Mouse (Mus musculus) 3T3-L1 (cell line): ENCODE measurements at regions not wholly inside any gene's neighbourhood (a gene's known extent, or its start where the extent isn't known, plus 50 kb on each side); places are given as distances from the start of the nearest gene placed in this dataset.

Experiments
- DNase-seq: peaks from one replicate; pipeline ENCODE4 v3.0.0-alpha.2; 2015; ENCODE audit warnings: low read depth, low spot score

DNA sequence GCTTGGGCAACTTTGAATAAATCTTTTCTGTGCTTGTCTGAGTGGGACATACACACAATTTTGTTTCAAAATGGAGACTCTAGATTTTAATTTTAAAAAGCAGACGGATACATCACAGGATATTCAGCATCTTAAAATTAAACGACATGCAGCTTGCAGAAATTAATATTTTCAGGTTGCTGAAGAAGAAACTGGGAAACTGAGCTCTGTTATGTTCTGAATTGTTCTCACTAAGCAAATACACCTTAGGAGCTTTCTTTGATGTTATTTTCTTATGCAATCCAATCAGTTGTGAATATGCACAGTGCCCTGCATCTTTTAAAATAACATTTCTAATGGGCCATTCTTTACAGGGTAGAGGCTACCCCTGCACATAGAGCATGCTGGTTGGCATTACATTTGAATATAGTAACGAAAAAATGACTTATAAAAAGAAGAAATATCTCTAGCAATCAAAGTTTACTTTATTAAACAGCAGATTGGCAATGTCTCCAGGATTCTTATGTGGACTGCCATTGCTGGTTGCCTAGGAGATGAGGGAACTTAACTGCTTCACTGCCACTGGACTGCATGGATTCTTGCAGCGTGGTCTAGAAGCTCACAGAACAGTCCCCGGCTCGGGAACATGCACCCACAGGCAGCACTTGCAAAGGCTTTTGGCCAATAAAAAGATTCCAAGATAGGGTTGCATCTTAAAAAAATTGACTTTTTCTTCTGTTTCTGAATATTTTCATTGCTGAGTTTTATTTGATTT is 279.7 kb downstream of the Sox11 start:
- DNase-seq: no peak

GRCm38 (mm10) chr12:27062061-27062461 is 280.3 kb downstream of the Sox11 start:
- no peak for DNase-seq

DNA sequence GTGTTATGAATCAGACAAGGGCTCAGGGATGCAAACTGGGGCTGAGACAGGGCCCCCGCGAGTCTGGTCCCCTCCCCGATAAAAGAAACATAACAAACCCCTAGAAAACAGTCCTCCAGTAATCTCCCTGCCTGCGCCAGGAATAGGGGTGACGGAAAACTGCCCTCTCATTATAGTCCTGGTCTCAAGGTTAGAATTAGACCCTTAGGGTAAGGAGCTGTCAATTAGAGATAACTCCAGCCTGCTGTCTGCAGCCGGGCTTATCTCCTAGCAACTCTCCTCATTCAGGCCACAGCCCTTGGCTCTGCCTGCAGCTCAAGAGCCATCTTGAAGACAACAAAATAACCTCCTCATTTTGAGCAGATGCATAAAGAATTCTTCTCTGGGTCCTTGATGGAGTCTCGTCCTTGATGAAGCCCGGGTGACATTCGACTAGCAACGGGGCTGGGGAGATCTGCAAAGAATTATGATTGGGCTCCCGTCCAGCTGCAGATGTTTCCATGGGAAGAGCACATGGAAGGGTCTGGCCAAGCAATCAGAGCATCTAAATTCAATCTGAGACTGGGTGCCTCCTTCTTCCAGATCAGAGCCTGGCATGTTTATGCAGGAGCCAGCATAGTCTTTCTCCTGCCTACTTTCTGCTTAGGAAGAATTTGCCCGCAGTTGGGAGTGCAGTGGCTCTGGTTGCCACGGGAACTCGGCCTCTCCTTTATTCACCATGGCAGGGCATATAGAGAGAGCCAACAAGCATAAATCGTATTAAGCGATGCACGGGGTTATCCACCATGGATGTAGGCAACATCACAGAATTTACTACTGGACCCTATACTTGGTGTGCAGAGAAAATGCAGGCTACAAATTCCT is 281.2 kb downstream of the Sox11 start:
- DNase-seq: no peak

- DNase-seq: peak; percentile 3
Measured at GRCm38 (mm10) chr12:27059885-27060284, 282.5 kb downstream of the Sox11 start.

GRCm38 (mm10) chr12:27054411-27054810 is 288.0 kb downstream of the Sox11 start:
- DNase-seq: no peak

DNA sequence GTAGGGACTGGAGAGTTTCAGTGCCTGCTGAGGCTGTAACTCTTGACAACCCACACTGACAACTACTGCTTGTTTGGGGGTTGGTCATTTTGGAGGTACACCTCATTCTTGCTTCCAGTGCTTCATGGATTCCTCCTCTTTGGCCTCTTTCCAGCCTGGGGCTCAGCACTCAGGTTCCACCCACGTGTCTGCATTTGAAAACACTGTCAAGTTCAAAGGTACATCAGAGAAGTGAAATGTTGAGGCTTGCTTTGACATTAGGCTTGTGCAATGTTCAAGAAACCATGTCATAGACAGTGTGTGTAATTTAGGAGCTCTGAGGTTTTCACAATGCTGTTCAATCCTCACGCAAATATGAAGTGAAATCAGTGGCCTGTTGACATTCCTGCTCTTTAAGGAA is 304.5 kb downstream of the Sox11 start:
- no peak for DNase-seq

DNA sequence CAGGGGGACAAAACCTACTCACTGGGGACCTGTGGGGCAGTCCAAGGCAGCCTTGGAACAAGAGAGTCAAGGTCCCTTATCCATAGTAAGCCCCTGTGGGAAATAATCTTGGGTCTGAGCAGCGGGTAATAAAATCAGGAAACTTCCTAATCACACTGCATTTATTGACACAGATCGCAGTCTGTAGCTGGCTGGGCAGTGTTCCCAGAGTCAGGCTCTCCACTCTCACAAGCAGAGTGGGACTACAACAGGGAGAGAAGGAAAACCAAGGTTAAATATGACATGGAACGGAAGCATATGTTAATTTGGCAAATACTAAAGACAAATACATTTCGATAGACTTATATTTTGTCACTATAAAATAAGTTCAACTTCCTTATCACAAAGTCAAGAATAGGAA is 322.6 kb downstream of the Sox11 start:
- no peak for DNase-seq

DNA sequence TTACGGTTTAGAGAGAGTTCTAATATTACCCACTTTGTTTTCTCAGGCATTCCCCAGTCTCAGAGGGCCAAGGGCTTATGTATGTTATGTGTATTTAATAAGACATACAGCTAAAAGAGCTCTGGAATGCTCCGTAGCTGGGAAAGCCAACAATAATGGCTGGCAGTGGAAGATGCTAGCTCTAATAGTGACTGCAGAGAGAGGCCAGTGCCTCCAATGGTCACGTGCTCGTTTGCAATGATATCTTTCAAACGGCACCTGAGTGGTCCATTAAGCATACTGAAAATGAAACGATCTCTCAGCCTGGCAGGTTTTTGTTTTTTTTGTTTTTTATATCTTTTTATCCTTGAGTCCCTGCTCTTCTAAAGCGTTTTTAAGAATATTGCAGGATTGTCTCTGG is 324.0 kb downstream of the Sox11 start:
- no peak for DNase-seq

DNA sequence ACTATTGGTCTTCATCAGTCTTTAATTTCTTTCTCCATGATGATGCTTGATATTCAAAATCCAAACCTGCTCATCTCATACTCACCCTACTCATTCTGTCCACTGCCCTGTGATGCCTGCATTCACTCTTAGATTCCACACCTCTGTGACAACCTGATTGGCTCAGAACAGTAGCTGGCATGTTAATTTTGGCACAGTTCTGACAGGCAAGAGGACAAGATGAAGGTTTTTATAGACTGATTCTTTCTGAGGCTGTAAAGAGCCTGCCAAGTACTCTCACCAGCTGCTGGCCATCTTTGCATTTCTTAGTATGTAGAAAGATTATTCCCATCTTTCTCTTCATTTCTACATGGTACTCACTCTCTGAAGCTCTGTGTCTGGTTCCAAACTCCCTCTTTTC is 343.1 kb downstream of the Sox11 start:
- DNase-seq: no peak

DNA sequence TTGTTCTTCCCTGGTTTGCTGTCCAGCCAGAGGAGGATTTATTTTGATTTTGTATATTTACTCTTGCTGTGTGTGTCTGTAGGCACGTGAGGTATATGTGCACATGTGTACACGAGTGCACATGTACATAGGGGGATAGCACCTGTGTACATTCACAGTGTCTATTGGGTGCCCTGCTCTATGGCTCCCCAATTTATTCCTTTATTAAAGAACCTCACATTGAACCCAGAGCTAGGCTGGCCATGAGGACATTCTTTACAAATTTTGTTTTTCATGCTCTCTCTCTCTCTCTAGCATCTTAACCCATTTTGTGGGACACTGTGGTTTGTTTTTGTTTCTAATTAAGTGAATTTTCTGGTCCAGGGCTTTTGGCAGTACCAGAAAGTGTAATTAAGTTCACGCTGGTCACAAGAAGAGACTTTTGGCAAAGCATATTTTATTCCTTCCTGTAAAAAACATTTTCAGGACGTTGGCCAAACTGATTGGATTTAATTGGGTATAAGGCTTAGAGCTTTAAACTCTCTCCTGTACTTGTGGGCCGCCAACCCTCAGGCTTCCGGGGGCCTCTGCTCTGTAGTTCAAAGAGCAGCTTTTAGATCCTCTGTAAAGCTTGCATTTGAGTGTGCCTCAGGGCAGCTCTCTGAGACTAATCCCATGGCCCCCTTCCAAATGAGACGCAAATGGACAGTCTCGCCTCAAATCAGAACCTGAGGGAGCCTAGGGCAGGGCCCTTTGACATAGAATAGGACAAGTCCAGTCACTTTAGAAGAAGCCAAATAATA is 365.9 kb downstream of the Sox11 start:
- DNase-seq: no peak

GRCm38 (mm10) chr12:26972495-26973113 is 369.8 kb downstream of the Sox11 start:
- no peak for DNase-seq

DNA sequence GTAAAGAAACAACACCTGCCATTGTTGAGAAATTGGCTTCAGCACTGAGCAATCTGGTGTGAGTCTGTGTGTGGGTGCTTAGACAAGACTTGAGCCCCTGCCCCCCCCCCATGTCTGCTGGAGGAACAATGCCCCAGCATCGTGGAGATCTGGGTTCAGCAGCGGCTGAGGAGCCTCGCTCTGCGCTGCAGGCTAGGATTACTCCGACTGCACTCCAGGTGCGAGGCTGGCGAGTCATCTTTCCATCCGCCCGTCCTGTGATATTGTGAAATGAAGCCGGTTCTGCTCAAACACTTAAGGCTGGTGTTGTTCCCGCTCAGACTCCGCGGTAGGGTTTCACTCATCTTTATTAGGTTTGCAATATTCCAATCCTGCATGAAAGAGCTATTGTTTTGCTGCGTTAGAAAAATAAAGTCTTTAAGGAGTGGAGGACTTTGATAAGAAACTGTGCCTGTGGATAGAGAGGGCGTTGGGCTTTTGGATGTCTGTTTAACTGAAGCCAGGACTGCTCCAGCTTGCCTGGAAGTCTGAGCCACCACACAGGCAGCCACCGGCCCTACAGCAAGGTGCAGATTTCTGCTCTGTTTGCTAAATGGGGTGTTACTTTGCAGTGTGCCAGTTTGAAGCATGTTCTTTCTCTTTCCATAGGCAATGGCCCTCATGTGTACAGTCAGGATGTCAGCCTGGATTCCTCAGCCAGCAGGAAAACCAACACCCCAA is 375.2 kb downstream of the Sox11 start:
- DNase-seq: no peak

- no peak for DNase-seq
Measured at GRCm38 (mm10) chr12:26963917-26964316, 378.5 kb downstream of the Sox11 start.

DNA sequence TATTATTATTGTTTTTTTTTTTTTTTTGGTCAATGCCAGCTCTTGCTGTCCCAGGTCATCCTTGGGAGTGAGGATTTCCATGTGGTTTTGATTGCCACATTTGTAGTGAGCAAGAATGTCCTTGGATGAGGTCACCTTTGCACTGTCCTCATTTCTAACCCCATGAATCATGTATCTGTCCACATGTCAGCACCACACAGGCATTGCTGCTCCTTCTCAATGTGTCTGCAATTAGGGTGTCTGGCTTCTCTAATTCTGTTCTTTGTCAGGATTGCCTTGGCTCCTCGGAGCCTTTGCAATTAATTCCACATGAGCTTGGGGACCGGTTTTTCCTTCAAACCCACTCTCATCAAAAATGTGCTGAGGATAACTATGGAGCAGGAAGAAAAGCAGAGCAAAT is 402.5 kb downstream of the Sox11 start:
- no peak for DNase-seq

GRCm38 (mm10) chr12:26937836-26938235 is 404.5 kb downstream of the Sox11 start:
- no peak for DNase-seq

GRCm38 (mm10) chr12:26936696-26937458 is 405.5 kb downstream of the Sox11 start:
- DNase-seq: no peak

DNA sequence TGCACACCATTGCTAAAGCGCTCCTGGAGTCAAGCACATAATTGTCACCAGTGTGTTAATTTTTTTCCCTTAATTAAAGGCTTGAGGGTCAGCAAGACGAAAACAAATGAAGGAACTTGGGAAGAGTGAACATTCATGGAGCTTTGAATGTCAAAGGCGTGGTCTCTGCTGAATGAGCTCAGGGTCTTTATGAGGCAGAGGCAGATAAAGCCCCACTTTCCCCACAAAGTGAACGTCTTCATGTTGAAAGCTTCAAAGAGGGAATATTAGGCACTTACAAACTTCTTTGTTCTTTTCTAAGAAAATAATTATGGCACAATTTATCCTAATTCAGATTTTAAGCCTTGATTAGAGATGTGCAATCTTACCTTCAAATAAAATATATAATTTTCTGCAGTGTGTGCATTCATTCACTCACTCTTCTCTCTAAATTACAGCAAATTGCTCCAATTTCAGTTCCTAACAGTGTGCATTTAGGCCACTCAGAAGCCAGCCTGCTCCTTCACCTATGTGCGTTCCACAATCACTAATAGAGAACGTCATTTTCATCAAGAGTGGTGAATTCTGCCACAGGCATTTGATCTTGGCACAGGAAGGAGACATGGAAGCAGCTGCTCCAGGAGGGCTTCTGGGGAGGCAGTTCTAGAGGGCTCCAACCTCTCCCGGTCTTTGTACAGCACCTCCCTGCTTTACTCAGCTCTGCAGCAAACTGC is 412.1 kb downstream of the Sox11 start:
- no peak for DNase-seq

- no peak for DNase-seq
Measured at GRCm38 (mm10) chr12:26906126-26906525, 436.2 kb downstream of the Sox11 start.

- DNase-seq: no peak
Measured at GRCm38 (mm10) chr12:26903894-26904272, 434.9 kb downstream of the Cmpk2 start.
